Mouse (Mus musculus) megakaryocyte, embryonic 14.5 days (primary cell): ENCODE measurements around the gene Tmprss4.

Source experiments
- FLI1 ChIP-seq: IDR thresholded peaks from 2 replicates; pipeline ENCODE4 v1.6.1; 2012; ENCODE audit warnings: low read length, inconsistent platforms, mixed read lengths
- GATA1 ChIP-seq: IDR thresholded peaks from 3 replicates; pipeline ENCODE4 v1.6.1; 2012; ENCODE audit warnings: mixed read lengths, low read length, inconsistent platforms, borderline replicate concordance

DNA sequence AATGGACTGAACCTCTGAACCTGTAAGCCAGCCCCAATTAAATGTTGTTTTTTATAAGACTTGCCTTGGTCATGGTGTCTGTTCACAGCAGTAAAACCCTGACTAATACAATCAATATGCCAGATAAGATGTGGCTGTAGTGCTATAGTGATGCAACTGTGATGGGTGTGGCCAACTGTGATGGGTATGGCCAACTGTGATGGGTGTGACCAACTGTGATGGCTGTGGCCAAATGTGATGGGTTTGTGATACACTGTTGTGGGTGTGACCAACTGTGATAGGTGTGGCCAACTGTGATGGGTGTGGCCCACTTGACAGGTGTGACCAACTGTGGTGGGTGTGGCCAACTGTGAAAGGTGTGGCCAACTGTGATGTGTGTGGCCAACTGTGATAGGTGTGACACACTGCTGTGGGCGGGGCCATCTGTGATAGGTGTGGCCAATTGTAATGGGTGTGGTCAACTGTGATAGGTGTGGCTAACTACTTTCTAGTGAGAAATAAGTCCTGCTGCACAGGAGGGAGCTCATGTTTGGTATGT lies 32.8 kb downstream of the Tmprss4 start:
- TF ChIP-seq GATA1 (no peak), FLI1 (no peak)
